Mouse (Mus musculus) testis, adult 2 months (tissue): ENCODE data around the gene Slc6a2. TPM values are rescaled to one million over a fixed set of nuclear protein-coding genes. Genes with fewer than 3 reads are reported as not detected.

Experiments used
- H3K27ac ChIP-seq: fragments of 200-500 bp; 2 replicates; pipeline ENCODE4 v1.5.1; 2012; ENCODE audit warnings: low read depth, low read length; ENCODE audit not compliant: control insufficient read depth, insufficient read depth
- H3K27me3 ChIP-seq: fragments of 200-500 bp; 2 replicates; pipeline ENCODE4 v1.6.1; 2012; ENCODE audit warnings: mild to moderate bottlenecking, low read length, moderate library complexity; ENCODE audit not compliant: control insufficient read depth, insufficient read depth
- H3K36me3 ChIP-seq: fragments of 200-500 bp; 2 replicates; pipeline ENCODE4 v1.6.1; 2012; ENCODE audit warnings: mild to moderate bottlenecking, low read length; ENCODE audit not compliant: control insufficient read depth, insufficient read depth
- H3K4me1 ChIP-seq: fragments of 200-500 bp; 2 replicates; pipeline ENCODE4 v1.6.1; 2012; ENCODE audit warnings: low read length; ENCODE audit not compliant: control insufficient read depth, insufficient read depth
- H3K4me3 ChIP-seq: fragments of 200-500 bp; 2 replicates; pipeline ENCODE4 v1.5.1; 2012; ENCODE audit warnings: low read depth, mild to moderate bottlenecking, low read length, moderate library complexity, mixed read lengths; ENCODE audit not compliant: control insufficient read depth
- CTCF ChIP-seq: fragments of 200-500 bp; IDR thresholded peaks from 2 replicates; pipeline ENCODE4 v1.5.1; 2012; ENCODE audit warnings: low read depth, mild to moderate bottlenecking, inconsistent platforms, low read length, moderate library complexity; ENCODE audit not compliant: control insufficient read depth, insufficient read depth, insufficient replicate concordance
- POLR2A ChIP-seq: fragments of 200-500 bp; IDR thresholded peaks from 2 replicates; pipeline ENCODE4 v1.6.1; 2012; ENCODE audit warnings: low read depth, mild to moderate bottlenecking, inconsistent platforms, low read length, moderate library complexity; ENCODE audit not compliant: control insufficient read depth
- polyA plus RNA-seq: library from polyadenylated mRNA; depleted of rRNA; stranded (reverse); fragments of >200 nt; gene quantifications from 2 replicates; pipeline ENCODE4 v1.2.3, GENCODE M21; 2012

Slc6a2 gene
- polyA plus RNA-seq, 1 experiment, result 0.05 TPM

DNA sequence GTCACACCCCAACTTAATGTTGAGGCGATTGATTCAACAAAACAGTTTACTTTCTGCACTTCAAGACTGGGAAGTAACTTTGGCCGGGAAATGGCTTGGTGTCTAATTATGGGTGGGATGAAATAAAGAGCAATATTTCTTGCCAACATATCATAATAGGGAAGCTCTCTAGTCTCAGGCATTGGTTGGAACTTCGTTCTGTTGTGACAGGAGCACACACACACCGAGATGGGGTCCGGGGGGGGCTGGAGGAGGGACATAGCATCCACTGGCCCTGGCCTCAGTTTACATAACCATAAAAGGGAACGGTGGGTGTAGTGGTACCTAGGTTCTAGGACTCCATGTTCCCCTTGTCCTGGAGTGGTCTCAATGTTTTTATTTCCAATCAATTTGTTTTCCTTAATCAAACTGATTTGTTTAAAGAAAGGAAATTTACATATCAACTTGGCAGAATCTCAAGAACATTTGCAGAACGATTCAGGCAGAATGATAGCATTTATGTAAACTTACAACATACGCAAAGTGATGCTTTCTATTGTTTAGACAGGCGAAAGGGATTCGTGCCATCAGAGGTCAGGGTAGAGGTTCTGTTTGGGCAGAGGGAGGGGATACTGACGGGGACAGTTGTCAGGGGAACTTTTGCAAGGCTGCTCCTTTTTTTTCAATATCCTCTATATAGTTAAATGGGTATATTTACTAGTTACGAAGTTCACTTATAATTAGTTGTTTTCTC, 9.1 kb upstream of the Slc6a2 start:
- H3K4me3 ChIP-seq, result no peak overlapping the region
- no peak overlapping the region for H3K27ac ChIP-seq
- H3K36me3 ChIP-seq, result no peaks in the 10 kb centered on the region
- no peaks in the 10 kb centered on the region for H3K27me3 ChIP-seq
- TF ChIP-seq CTCF (no peak), POLR2A (no peak)
- no peaks in the 10 kb centered on the region for H3K4me1 ChIP-seq

DNA sequence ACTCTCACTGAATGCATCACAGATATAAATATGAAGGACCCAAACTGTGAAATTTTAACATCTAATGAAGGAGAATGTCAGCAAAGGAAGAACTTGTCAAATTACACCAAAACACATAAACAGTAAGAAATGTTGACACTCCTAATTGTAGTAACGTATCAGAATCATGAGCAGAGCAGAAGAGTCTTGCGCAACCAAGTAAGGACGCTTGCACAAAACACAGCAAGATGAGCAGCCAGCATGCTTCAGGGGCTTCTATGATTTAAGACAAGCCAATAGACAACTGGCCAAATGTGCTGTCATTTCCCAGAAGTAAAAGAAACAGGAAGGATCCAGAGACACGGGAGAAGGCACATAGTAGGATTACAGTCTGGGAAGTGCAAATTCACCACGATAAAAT, 5.8 kb upstream of the Slc6a2 start:
- no peak overlapping the region for H3K4me3 ChIP-seq
- no peak overlapping the region for H3K27ac ChIP-seq
- TF ChIP-seq CTCF, result no peak
- no peak for TF ChIP-seq POLR2A
- H3K27me3 ChIP-seq, result no peaks in the 10 kb centered on the region
- H3K36me3 ChIP-seq, result no peaks in the 10 kb centered on the region
- no peaks in the 10 kb centered on the region for H3K4me1 ChIP-seq

DNA sequence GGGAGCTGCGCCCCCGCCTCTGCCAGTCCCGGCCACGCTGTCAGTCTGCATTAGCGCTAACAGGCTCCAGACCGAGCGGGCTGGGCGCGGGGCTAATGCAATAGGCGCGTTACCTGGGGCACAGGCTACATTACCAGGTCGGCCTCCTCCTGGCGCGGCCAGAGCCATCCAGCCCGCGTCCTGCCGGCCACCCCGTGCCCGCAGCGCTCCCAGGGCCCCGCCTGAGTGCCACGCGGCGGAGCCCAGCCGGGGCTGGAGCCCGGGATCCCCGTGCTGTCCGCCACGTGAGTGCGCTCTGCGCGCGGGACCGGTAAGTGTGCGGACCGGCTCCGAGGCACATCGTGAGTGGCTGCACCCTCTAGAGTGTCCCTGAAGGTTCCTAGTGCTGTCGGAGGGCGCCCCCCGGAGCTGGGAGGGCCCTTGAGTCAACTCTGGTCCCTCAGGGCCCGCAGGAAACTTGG, 602 bp downstream of the Slc6a2 start:
- no peak overlapping the region for H3K27ac ChIP-seq
- H3K27me3 ChIP-seq, result no peaks in the 10 kb centered on the region

DNA sequence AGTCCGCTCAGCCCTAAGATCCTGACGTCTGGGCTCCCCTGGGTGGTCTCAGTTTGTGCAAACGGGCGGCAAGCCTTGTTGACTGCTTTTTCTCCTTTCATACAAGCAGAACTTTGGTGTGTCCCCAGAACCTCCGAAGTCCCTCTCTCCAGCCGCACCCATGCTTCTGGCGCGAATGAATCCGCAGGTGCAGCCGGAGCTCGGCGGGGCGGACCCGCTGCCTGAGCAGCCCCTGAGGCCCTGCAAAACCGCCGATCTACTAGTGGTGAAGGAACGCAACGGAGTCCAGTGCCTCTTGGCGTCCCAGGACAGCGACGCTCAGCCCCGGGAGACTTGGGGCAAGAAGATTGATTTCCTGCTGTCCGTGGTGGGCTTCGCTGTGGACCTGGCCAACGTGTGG, 1.2 kb downstream of the Slc6a2 start:
- Histone ChIP-seq H3K4me1 (peaks cover 10% of the 10 kb centered on the region), H3K36me3 (no peaks in the 10 kb centered on the region), H3K27ac (no peak overlapping the region), H3K4me3 (no peak overlapping the region), H3K27me3 (no peaks in the 10 kb centered on the region)
- TF ChIP-seq POLR2A (no peak), CTCF (no peak)

More for the DNA sequence above, 602 bp downstream of the Slc6a2 start:
- Histone ChIP-seq H3K4me1 (peaks cover 10% of the 10 kb centered on the region), H3K4me3 (peak overlapping the region; percentile 6; the same call in 1 of the 2 replicates), H3K36me3 (no peaks in the 10 kb centered on the region)
- TF ChIP-seq CTCF (no peak), POLR2A (no peak)

DNA sequence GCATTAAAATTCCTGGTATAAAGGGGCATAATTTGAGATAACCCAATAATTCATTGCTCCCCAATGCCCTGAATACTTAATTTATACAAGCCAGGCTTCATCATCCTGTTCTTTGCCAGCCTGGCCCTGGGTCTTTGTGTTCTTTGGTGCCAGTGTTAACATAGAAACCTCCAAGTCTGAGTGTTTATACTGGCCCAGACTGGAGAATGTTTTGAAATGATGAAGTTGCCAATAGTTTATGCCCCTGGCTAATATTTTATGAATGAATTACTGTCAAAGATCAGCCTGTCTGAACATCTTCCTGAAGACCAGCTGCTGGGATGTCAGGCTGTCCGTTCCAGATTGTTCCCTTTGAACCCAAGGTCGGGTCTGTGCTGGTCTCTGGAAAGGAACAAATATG, 4.7 kb downstream of the Slc6a2 start:
- Histone ChIP-seq H3K4me3 (no peak overlapping the region), H3K27ac (no peak overlapping the region), H3K27me3 (no peaks in the 10 kb centered on the region), H3K36me3 (no peaks in the 10 kb centered on the region), H3K4me1 (peaks cover 10% of the 10 kb centered on the region)
- no peak for TF ChIP-seq CTCF
- TF ChIP-seq POLR2A, result no peak

DNA sequence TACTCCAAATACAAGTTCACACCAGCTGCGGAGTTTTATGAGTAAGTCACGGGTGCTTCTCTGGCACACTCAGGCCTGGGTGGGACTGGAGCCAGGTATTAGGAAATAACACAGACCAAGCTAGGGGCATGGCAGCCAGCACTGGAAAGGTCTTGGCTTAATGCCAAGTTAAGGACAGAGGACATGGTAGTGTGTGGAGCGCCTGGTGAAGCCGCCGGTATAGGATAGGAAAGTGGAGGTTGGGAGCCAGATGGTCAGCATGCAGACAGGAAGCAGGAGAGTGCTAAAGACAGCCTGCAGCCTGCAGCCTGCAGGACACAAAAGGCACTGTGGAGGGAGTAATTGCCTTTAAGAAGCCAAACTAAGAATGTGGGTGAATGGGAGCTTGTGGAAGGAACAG, 13.1 kb downstream of the Slc6a2 start:
- no peak overlapping the region for H3K4me3 ChIP-seq
- H3K27me3 ChIP-seq, result no peaks in the 10 kb centered on the region
- TF ChIP-seq CTCF, result no peak
- TF ChIP-seq POLR2A, result no peak
- no peak overlapping the region for H3K27ac ChIP-seq
- no peaks in the 10 kb centered on the region for H3K4me1 ChIP-seq
- no peaks in the 10 kb centered on the region for H3K36me3 ChIP-seq

DNA sequence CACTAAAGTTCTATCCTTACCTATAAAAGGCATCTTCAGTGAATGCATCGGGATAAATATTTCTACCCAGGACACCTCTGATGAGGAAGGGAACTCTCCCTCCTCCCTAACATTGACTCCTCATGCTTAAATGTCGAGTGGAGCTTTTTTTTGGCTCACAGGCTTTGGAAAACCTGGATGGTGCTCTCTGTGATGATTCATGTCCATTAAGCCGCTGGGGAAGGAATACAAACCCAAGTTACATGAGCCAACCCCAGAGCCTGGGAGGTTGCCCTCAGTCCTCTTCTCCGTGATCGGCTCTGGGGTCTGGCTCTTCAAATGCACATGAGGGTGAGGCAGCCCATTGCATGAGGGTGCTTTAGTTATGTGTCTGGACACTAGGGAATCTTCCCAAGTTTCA, 16.8 kb downstream of the Slc6a2 start:
- Histone ChIP-seq H3K4me1 (no peaks in the 10 kb centered on the region), H3K4me3 (no peak overlapping the region), H3K27ac (no peak overlapping the region), H3K27me3 (no peaks in the 10 kb centered on the region), H3K36me3 (no peaks in the 10 kb centered on the region)
- TF ChIP-seq CTCF, result no peak
